Mouse (Mus musculus) CH12.LX (cell line): Measurements from ENCODE around the gene Lamp1. TPM values are rescaled to one million over a fixed set of nuclear protein-coding genes. Genes with fewer than 3 reads are reported as not detected.

Experiments
- DNase-seq: peaks from one replicate; pipeline ENCODE4 v3.0.0-alpha.2; 2013; ENCODE audit errors: extremely low read depth
- H3K27ac ChIP-seq: 2 replicates; pipeline ENCODE4 v1.5.1; 2012; ENCODE audit warnings: low read depth, mild to moderate bottlenecking, control low read depth, moderate library complexity; ENCODE audit not compliant: insufficient read depth
- H3K27me3 ChIP-seq: replicated peaks from 2 replicates; pipeline ENCODE3; 2012; ENCODE audit warnings: inconsistent platforms
- H3K36me3 ChIP-seq, 2 experiments: replicated peaks in 1 of 2; 2 replicates each; pipeline versions ENCODE3 to v1.6.1; 2012; ENCODE audit warnings: inconsistent platforms in 1 of 2, low read length in 1 of 2, mild to moderate bottlenecking in 1 of 2, mixed read lengths in 1 of 2, moderate library complexity in 1 of 2; ENCODE audit not compliant: control insufficient read depth in 1 of 2, insufficient read depth in 1 of 2
- H3K4me1 ChIP-seq, 2 experiments: 2 replicates each; pipeline ENCODE4 v1.6.1; 2012; ENCODE audit warnings: inconsistent platforms in 1 of 2, moderate library complexity in 1 of 2; ENCODE audit not compliant: insufficient read depth in 2 of 2, control insufficient read depth in 1 of 2
- H3K4me2 ChIP-seq: 2 replicates; pipeline ENCODE4 v1.6.1; 2012; ENCODE audit warnings: low read depth, mild to moderate bottlenecking, control low read depth; ENCODE audit not compliant: poor library complexity, insufficient read depth, severe bottlenecking
- H3K4me3 ChIP-seq, 3 experiments: fragments of 150-350 bp in 1 of 3; sonication (generic) in 1 of 3; replicated peaks in 1 of 3; 2 replicates each; pipeline versions ENCODE3 to v1.5.1; 2011 to 2012; ENCODE audit warnings: low read depth in 2 of 3, low read length in 2 of 3, mild to moderate bottlenecking in 2 of 3, moderate library complexity in 2 of 3, control low read depth in 1 of 3, improper control_type of control experiment in 1 of 3, inconsistent platforms in 1 of 3, mixed read lengths in 1 of 3; ENCODE audit not compliant: poor library complexity in 1 of 3
- H3K79me2 ChIP-seq: replicated peaks from 2 replicates; pipeline ENCODE4 v1.6.1; 2012; ENCODE audit warnings: mild to moderate bottlenecking, moderate library complexity; ENCODE audit not compliant: control insufficient read depth, poor library complexity, insufficient read depth, severe bottlenecking; ENCODE audit errors: extremely low read depth
- H3K9ac ChIP-seq: 2 replicates; pipeline ENCODE4 v1.6.1; 2012; ENCODE audit warnings: low read depth, mild to moderate bottlenecking, control low read depth, moderate library complexity; ENCODE audit not compliant: insufficient read depth
- H3K9me3 ChIP-seq: replicated peaks from 2 replicates; pipeline ENCODE3; 2012; ENCODE audit warnings: low read length, inconsistent platforms, mixed read lengths
- CHD2 ChIP-seq: IDR thresholded peaks from 2 replicates; pipeline ENCODE4 v1.6.1; 2011; ENCODE audit warnings: low read length, improper control_type of control experiment
- CTCF ChIP-seq, 2 experiments: IDR thresholded peaks in 1 of 2; conservative IDR thresholded peaks in 1 of 2; 2 replicates each; pipeline ENCODE4 v1.5.1; 2011 to 2012; ENCODE audit warnings: low read depth in 2 of 2, low read length in 2 of 2, improper control_type of control experiment in 1 of 2, inconsistent platforms in 1 of 2, mild to moderate bottlenecking in 1 of 2, moderate library complexity in 1 of 2
- ELF1 ChIP-seq: IDR thresholded peaks from 2 replicates; pipeline ENCODE4 v1.6.1; 2014; ENCODE audit warnings: low read depth, mild to moderate bottlenecking, inconsistent platforms, low read length, improper control_type of control experiment
- GABPA ChIP-seq: IDR thresholded peaks from 2 replicates; pipeline ENCODE4 v1.6.1; 2012; ENCODE audit warnings: low read depth, low read length, improper control_type of control experiment, inconsistent platforms; ENCODE audit not compliant: insufficient replicate concordance
- JUN ChIP-seq: IDR thresholded peaks from 2 replicates; pipeline ENCODE4 v1.6.1; 2011; ENCODE audit warnings: low read depth, mild to moderate bottlenecking, low read length, improper control_type of control experiment, moderate library complexity; ENCODE audit not compliant: insufficient read depth
- KAT2A ChIP-seq: IDR thresholded peaks from 2 replicates; pipeline ENCODE4 v1.6.1; 2012; ENCODE audit warnings: low read length, improper control_type of control experiment, inconsistent platforms; ENCODE audit not compliant: insufficient replicate concordance
- MAFK ChIP-seq: IDR thresholded peaks from 2 replicates; pipeline ENCODE4 v1.6.1; 2011; ENCODE audit warnings: low read length, improper control_type of control experiment; ENCODE audit not compliant: insufficient replicate concordance
- MAX ChIP-seq: IDR thresholded peaks from 2 replicates; pipeline ENCODE4 v1.6.1; 2011; ENCODE audit warnings: low read length, improper control_type of control experiment
- MAZ ChIP-seq: IDR thresholded peaks from 2 replicates; pipeline ENCODE4 v1.6.1; 2012; ENCODE audit warnings: low read depth, mild to moderate bottlenecking, inconsistent platforms, low read length, improper control_type of control experiment, moderate library complexity
- MEF2A ChIP-seq: IDR thresholded peaks from 2 replicates; pipeline ENCODE4 v1.6.1; 2014; ENCODE audit warnings: low read depth, mild to moderate bottlenecking, inconsistent platforms, low read length, improper control_type of control experiment, borderline replicate concordance
- NELFE ChIP-seq: IDR thresholded peaks from 2 replicates; pipeline ENCODE4 v1.6.1; 2011; ENCODE audit warnings: low read depth, low read length, improper control_type of control experiment
- POLR2AphosphoS2 ChIP-seq: IDR thresholded peaks from 2 replicates; pipeline ENCODE4 v1.6.1; 2011; ENCODE audit warnings: low read depth, low read length, improper control_type of control experiment
- RCOR1 ChIP-seq: conservative IDR thresholded peaks from 2 replicates; pipeline ENCODE4 v1.6.1; 2012; ENCODE audit warnings: low read depth, mild to moderate bottlenecking, inconsistent platforms, low read length, improper control_type of control experiment
- TCF12 ChIP-seq: IDR thresholded peaks from 2 replicates; pipeline ENCODE4 v1.6.1; 2014; ENCODE audit warnings: low read depth, mild to moderate bottlenecking, inconsistent platforms, low read length, improper control_type of control experiment
- ZMIZ1 ChIP-seq: IDR thresholded peaks from 2 replicates; pipeline ENCODE4 v1.6.1; 2012; ENCODE audit warnings: low read depth, mild to moderate bottlenecking, inconsistent platforms, low read length, improper control_type of control experiment
- dilution Hi-C: fragments of 300-500 bp; cut with MboI; formaldehyde crosslinking; loops from 2 replicates; pipeline ENCODE4 v1.14.3; 2020; ENCODE audit warnings: low sequenced_read_pairs; ENCODE audit not compliant: extremely low pct_unique_long_range_greater_than_20kb, extremely low pct_ligation_motif_present
- in situ Hi-C: fragments of 300-500 bp; cut with MboI; formaldehyde crosslinking; loops from 3 replicates; pipeline ENCODE4 v1.14.3; 2019; ENCODE audit warnings: low sequenced_read_pairs, low pct_ligation_motif_present, low pct_unique_long_range_greater_than_20kb, mixed read lengths
- polyA plus RNA-seq: library from polyadenylated mRNA; unstranded; fragments of >175 nt; gene quantifications from 2 replicates; pipeline ENCODE4 v1.2.1, GENCODE M21; 2012; ENCODE audit warnings: low read depth; ENCODE audit not compliant: insufficient read length
- total RNA-seq, 2 experiments: library from RNA; depleted of rRNA; stranded (reverse); fragments of 300-350 nt in 1 of 2; fragments of >200 nt in 1 of 2; gene quantifications; 2 replicates each; pipeline ENCODE4 v1.2.3; 2012 to 2014

Lamp1 gene
- total and polyA plus RNA-seq, 3 experiments = 56.7 to 69.4 (median 64.3) TPM

- dilution Hi-C loops (no loop called here), in situ Hi-C loops (no loop called here)
- no peaks in the 10 kb centered on the region for H3K27me3 ChIP-seq
- no peak for DNase-seq
- no peak overlapping the region for H3K4me2 ChIP-seq
- no peak for TF ChIP-seq JUN
- no peak for TF ChIP-seq ELF1
- no peak for TF ChIP-seq MAZ
- no peak for TF ChIP-seq CHD2
- no peak for TF ChIP-seq POLR2AphosphoS2
- TF ChIP-seq RCOR1 = no peak
- TF ChIP-seq KAT2A = no peak
- no peak for TF ChIP-seq MAFK
- peaks cover 18 to 62% of the 10 kb centered on the region in 2 experiments for H3K36me3 ChIP-seq
- no peak overlapping the region for H3K9ac ChIP-seq
- H3K79me2 ChIP-seq = no peaks in the 10 kb centered on the region
- H3K4me3 ChIP-seq = no peak overlapping the region
- H3K9me3 ChIP-seq = no peaks in the 10 kb centered on the region
- no peak overlapping the region for H3K27ac ChIP-seq
- no peaks in the 10 kb centered on the region for H3K4me1 ChIP-seq
These were observed 37.9 kb upstream of the Lamp1 start for GRCm38 (mm10) chr8:13120882-13121665.

GRCm38 (mm10) chr8:13122887-13123421, 36.0 kb upstream of the Lamp1 start:
- no peak overlapping the region for H3K4me2 ChIP-seq
- in situ Hi-C loops = no loop called here

GRCm38 (mm10) chr8:13124897-13125296, 34.1 kb upstream of the Lamp1 start:
- in situ Hi-C loops = no loop called here
- dilution Hi-C loops = no loop called here

More at GRCm38 (mm10) chr8:13122887-13123421, 36.0 kb upstream of the Lamp1 start:
- Histone ChIP-seq H3K27ac (no peak overlapping the region), H3K36me3 (peaks cover 28 to 75% of the 10 kb centered on the region in 2 experiments), H3K9me3 (no peaks in the 10 kb centered on the region), H3K4me3 (no peak overlapping the region), H3K79me2 (no peaks in the 10 kb centered on the region), H3K4me1 (no peaks in the 10 kb centered on the region), H3K9ac (no peak overlapping the region), H3K27me3 (no peaks in the 10 kb centered on the region)
- dilution Hi-C loops = no loop called here
- DNase-seq = no peak
- TF ChIP-seq MAX (no peak), JUN (no peak)

More at GRCm38 (mm10) chr8:13124897-13125296, 34.1 kb upstream of the Lamp1 start:
- Histone ChIP-seq H3K4me2 (no peak overlapping the region), H3K9me3 (no peaks in the 10 kb centered on the region), H3K27me3 (no peaks in the 10 kb centered on the region), H3K4me1 (no peaks in the 10 kb centered on the region), H3K27ac (no peak overlapping the region), H3K79me2 (no peaks in the 10 kb centered on the region), H3K36me3 (peaks cover 35 to 70% of the 10 kb centered on the region in 2 experiments), H3K9ac (no peak overlapping the region), H3K4me3 (no peak overlapping the region)
- DNase-seq = no peak
- TF ChIP-seq NELFE (no peak), MAX (no peak), MAZ (no peak), ZMIZ1 (no peak), MEF2A (no peak), TCF12 (no peak), POLR2AphosphoS2 (no peak), GABPA (no peak), CTCF (conservative IDR thresholded peaks at IDR 0.05 in 1 of 2, IDR thresholded peaks at IDR 0.05 in 1 of 2; ENCODE audit: low read depth in 2 of 2, low read length in 2 of 2) (no peak), MAFK (no peak), RCOR1 (no peak)
